7 mouse cellular contexts compared by ENCODE assay signal in the genomic region with DNA sequence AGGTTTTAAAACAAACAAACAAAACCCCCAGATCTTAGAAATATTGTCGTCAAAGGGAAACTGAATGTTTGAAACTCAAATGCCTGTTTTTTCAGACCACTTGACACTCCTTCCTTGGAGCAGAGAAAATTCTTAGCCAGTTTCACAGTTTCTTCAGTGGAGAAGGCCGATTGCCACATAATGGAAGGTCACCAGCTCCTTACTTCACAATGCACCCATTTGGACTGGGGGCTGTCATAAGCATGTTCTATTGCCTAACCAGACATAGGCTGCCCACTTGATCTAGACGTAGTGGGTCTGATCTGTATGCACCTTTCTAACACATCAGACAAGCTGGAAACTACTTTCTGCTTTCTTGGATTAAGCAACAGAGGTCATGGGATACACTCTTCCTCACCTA. TPM values are rescaled to one million over a fixed set of nuclear protein-coding genes. Genes with fewer than 3 reads are reported as not detected.
A peak's percentile ranks its signal among the peaks of the same experiment; 100 is the strongest.
DNase-seq lines count a peak whose midpoint lies in the region; ATAC-seq and TF ChIP-seq lines count a peak whose summit lies in the region.

No protein-coding gene starts in this region.

- DNase-seq in midbrain, embryonic 10.5 days (ENCODE audit: low spot score) = no peak
- DNase-seq in midbrain, embryonic 11.5 days (ENCODE audit: low spot score, missing footprints) = no peak
- DNase-seq in heart, postnatal 0 days (ENCODE audit: low spot score) = no peak
- DNase-seq in thymus, adult 2 months = no peak
- DNase-seq in cerebellum, postnatal 14 days = no peak

- no peaks in the 10 kb centered on the region for H3K27me3 ChIP-seq in midbrain, embryonic 10.5 days (ENCODE audit: low read depth, poor library complexity, severe bottlenecking)
- no peaks in the 10 kb centered on the region for H3K27me3 ChIP-seq in midbrain, embryonic 11.5 days (ENCODE audit: control insufficient read depth, insufficient read depth, low read length)
- H3K27me3 ChIP-seq in heart, postnatal 0 days (ENCODE audit: control insufficient read depth, insufficient read depth, low read length) = no peaks in the 10 kb centered on the region
- no peaks in the 10 kb centered on the region for H3K27me3 ChIP-seq in lung, embryonic 15.5 days
- H3K27me3 ChIP-seq in thymus, adult 2 months (ENCODE audit: control insufficient read depth, insufficient read depth, low read length) = no peaks in the 10 kb centered on the region

- H3K36me3 ChIP-seq in midbrain, embryonic 10.5 days = no peaks in the 10 kb centered on the region
- H3K36me3 ChIP-seq in midbrain, embryonic 11.5 days (ENCODE audit: control insufficient read depth, insufficient read depth, low read length) = no peaks in the 10 kb centered on the region
- no peaks in the 10 kb centered on the region for H3K36me3 ChIP-seq in heart, postnatal 0 days (replicated peaks; ENCODE audit: control insufficient read depth, insufficient read depth, low read length)
- no peaks in the 10 kb centered on the region for H3K36me3 ChIP-seq in lung, embryonic 15.5 days
- no peaks in the 10 kb centered on the region for H3K36me3 ChIP-seq in thymus, adult 2 months (ENCODE audit: control insufficient read depth, insufficient read depth, low read length)

- TF ChIP-seq POLR2A in thymus, adult 2 months (IDR thresholded peaks at IDR 0.05; ENCODE audit: control insufficient read depth, extremely low read depth, insufficient read depth, low read length, poor library complexity) = no peak

- ATAC-seq in midbrain, embryonic 11.5 days (ENCODE audit: low FRiP score) = no peak
- no peak for ATAC-seq in heart, postnatal 0 days (ENCODE audit: insufficient read depth, low read depth)
- ATAC-seq in lung, embryonic 15.5 days (ENCODE audit: borderline replicate concordance, extremely low read depth, low FRiP score, low TSS enrichment) = no peak
- ATAC-seq in erythroblast, adult 5-6 weeks (replicated peaks; ENCODE audit: low FRiP score, poor library complexity, severe bottlenecking) = no peak

- H3K9ac ChIP-seq in midbrain, embryonic 11.5 days (ENCODE audit: low read length) = no peak overlapping the region
- no peak overlapping the region for H3K9ac ChIP-seq in heart, postnatal 0 days (replicated peaks; ENCODE audit: low read depth, low read length)
- no peak overlapping the region for H3K9ac ChIP-seq in lung, embryonic 15.5 days

- H3K27ac ChIP-seq in midbrain, embryonic 10.5 days (replicated peaks) = peak overlapping the region; percentile 88; the same call in 1 of the 2 replicates
- H3K27ac ChIP-seq in midbrain, embryonic 11.5 days (ENCODE audit: low read depth, low read length) = no peak overlapping the region
- H3K27ac ChIP-seq in heart, postnatal 0 days (ENCODE audit: low read depth) = peak overlapping the region; percentile 57
- H3K27ac ChIP-seq in lung, embryonic 15.5 days = peak overlapping the region; percentile 76
- H3K27ac ChIP-seq in thymus, adult 2 months (ENCODE audit: control insufficient read depth, insufficient read depth, low read length) = no peak overlapping the region

- H3K9me3 ChIP-seq in midbrain, embryonic 10.5 days (replicated peaks) = no peaks in the 10 kb centered on the region
- no peaks in the 10 kb centered on the region for H3K9me3 ChIP-seq in midbrain, embryonic 11.5 days (ENCODE audit: control insufficient read depth, low read length)
- no peaks in the 10 kb centered on the region for H3K9me3 ChIP-seq in heart, postnatal 0 days (replicated peaks; ENCODE audit: control insufficient read depth, low read length)
- H3K9me3 ChIP-seq in lung, embryonic 15.5 days = no peaks in the 10 kb centered on the region

- TF ChIP-seq EP300 in heart, postnatal 0 days (IDR thresholded peaks at IDR 0.05; ENCODE audit: low read depth) = no peak

- 58% methylated on average over 3 of the region's 3 CpGs for WGBS in midbrain, embryonic 10.5 days
- WGBS in midbrain, embryonic 11.5 days = 49% methylated on average over 3 of the region's 3 CpGs
- WGBS in heart, postnatal 0 days = 75% methylated on average over 3 of the region's 3 CpGs
- WGBS in lung, embryonic 15.5 days = 33% methylated on average over 3 of the region's 3 CpGs
- 89% methylated on average over 3 of the region's 3 CpGs for WGBS in thymus, adult 2 months

- peaks cover 25% of the 10 kb centered on the region for H3K4me1 ChIP-seq in midbrain, embryonic 10.5 days
- H3K4me1 ChIP-seq in midbrain, embryonic 11.5 days (ENCODE audit: control insufficient read depth, insufficient read depth, low read length) = peaks cover 9% of the 10 kb centered on the region
- H3K4me1 ChIP-seq in heart, postnatal 0 days (ENCODE audit: control insufficient read depth, insufficient read depth) = no peaks in the 10 kb centered on the region; the same call in 1 of the 2 replicates
- peaks cover 36% of the 10 kb centered on the region for H3K4me1 ChIP-seq in lung, embryonic 15.5 days
- H3K4me1 ChIP-seq in thymus, adult 2 months (replicated peaks; ENCODE audit: control insufficient read depth, insufficient read depth, low read length) = peaks cover 5% of the 10 kb centered on the region

- no peak for TF ChIP-seq CTCF in heart, postnatal 0 days (IDR thresholded peaks at IDR 0.05; ENCODE audit: low read depth)
- no peak for TF ChIP-seq CTCF in thymus, adult 2 months (IDR thresholded peaks at IDR 0.05; ENCODE audit: borderline replicate concordance, control insufficient read depth, extremely low read depth, insufficient read depth, low read length, poor library complexity)

- H3K4me3 ChIP-seq in midbrain, embryonic 10.5 days = peak overlapping the region; percentile 77
- H3K4me3 ChIP-seq in midbrain, embryonic 11.5 days (ENCODE audit: low read depth, low read length) = no peak overlapping the region
- peak overlapping the region; percentile 80; the same call in 1 of the 2 replicates for H3K4me3 ChIP-seq in heart, postnatal 0 days (ENCODE audit: low read depth, low read length)
- peak overlapping the region; percentile 67 for H3K4me3 ChIP-seq in lung, embryonic 15.5 days
- H3K4me3 ChIP-seq in thymus, adult 2 months (ENCODE audit: control insufficient read depth, insufficient read depth, low read length) = no peak overlapping the region

- no peak overlapping the region; the same call in 1 of the 2 replicates for H3K4me2 ChIP-seq in midbrain, embryonic 11.5 days
- peak overlapping the region; percentile 77 for H3K4me2 ChIP-seq in heart, postnatal 0 days (ENCODE audit: low read depth, low read length)
- peak overlapping the region; percentile 86 for H3K4me2 ChIP-seq in lung, embryonic 15.5 days

RNA-seq across cellular contexts. Expression of gene Chpt1, which starts 0.6 kb away (rescaled TPM):
- 9.3 and 10.3 TPM in 2 replicates for polyA plus RNA-seq in midbrain, embryonic 10.5 days (2016; fragmentation: Nextera tagmentation; extraction: Ambion mirVana)
- polyA plus RNA-seq in midbrain, embryonic 11.5 days (2014; fragmentation: Nextera tagmentation; extraction: Ambion mirVana) = 20.6 and 20.8 TPM in 2 replicates
- 85.7 and 142 TPM in 2 replicates for total RNA-seq in heart, postnatal 0 days (2014; rRNA removed; ENCODE audit: low replicate concordance)
- 94.1 and 99.9 TPM in 2 replicates for polyA plus RNA-seq in heart, postnatal 0 days (2015; fragmentation: Nextera tagmentation; extraction: Ambion mirVana)
- 43.0 and 44.4 TPM in 2 replicates for polyA plus RNA-seq in lung, embryonic 15.5 days (2015; fragmentation: Nextera tagmentation; extraction: Ambion mirVana)
- 28.7 and 44.0 TPM in 2 replicates for polyA plus RNA-seq in thymus, adult 2 months (2012; rRNA removed)
- 0.77 and 4.4 TPM in 2 replicates for total RNA-seq in erythroblast, adult 5-6 weeks (2015; ENCODE audit: low replicate concordance)
- 2.0 and 3.3 TPM in 2 replicates for total RNA-seq in erythroblast, adult 5-6 weeks (2017; ENCODE audit: low replicate concordance)

RNA-seq across cellular contexts. Expression of gene Sycp3, which starts 45.1 kb away (rescaled TPM):
- polyA plus RNA-seq in midbrain, embryonic 10.5 days (2016; fragmentation: Nextera tagmentation; extraction: Ambion mirVana) = 0.17 and 0.19 TPM in 2 replicates
- polyA plus RNA-seq in midbrain, embryonic 11.5 days (2014; fragmentation: Nextera tagmentation; extraction: Ambion mirVana) = 0.19 TPM in 1 of 2 replicates, not detected in the other
- not detected in 2 replicates for total RNA-seq in heart, postnatal 0 days (2014; rRNA removed; ENCODE audit: low replicate concordance)
- 0.18 and 0.20 TPM in 2 replicates for polyA plus RNA-seq in heart, postnatal 0 days (2015; fragmentation: Nextera tagmentation; extraction: Ambion mirVana)
- polyA plus RNA-seq in lung, embryonic 15.5 days (2015; fragmentation: Nextera tagmentation; extraction: Ambion mirVana) = 0.19 TPM in 2 replicates
- not detected in 2 replicates for polyA plus RNA-seq in thymus, adult 2 months (2012; rRNA removed)
- not detected in 2 replicates for total RNA-seq in erythroblast, adult 5-6 weeks (2015; ENCODE audit: low replicate concordance)
- total RNA-seq in erythroblast, adult 5-6 weeks (2017; ENCODE audit: low replicate concordance) = not detected in 2 replicates

Comparison
In these comparisons a context has a peak if more than half of its experiments do, and no peak if none do; other contexts are left out.
1. H3K27ac ChIP-seq: peak in midbrain, embryonic 10.5 days (single experiment), heart, postnatal 0 days (single experiment) and lung, embryonic 15.5 days (single experiment); none in midbrain, embryonic 11.5 days (single experiment) and thymus, adult 2 months (single experiment).
2. H3K4me3 ChIP-seq: peak in midbrain, embryonic 10.5 days (single experiment), heart, postnatal 0 days (single experiment) and lung, embryonic 15.5 days (single experiment); none in midbrain, embryonic 11.5 days (single experiment) and thymus, adult 2 months (single experiment).